Mouse (Mus musculus) heart, embryonic 16.5 days (tissue): ENCODE data around the gene Slc2a5. TPM values are rescaled to one million over a fixed set of nuclear protein-coding genes. Genes with fewer than 3 reads are reported as not detected.

Source experiments
- ATAC-seq: fragments of 200-750 bp; cut with Nextera tagmentation; replicated peaks from 2 replicates; pipeline ENCODE4 v1.8.0; 2017; ENCODE audit warnings: moderate number of reproducible peaks; ENCODE audit not compliant: insufficient read depth, low FRiP score; ENCODE audit errors: extremely low read depth
- H3K27ac ChIP-seq: fragments of 300-500 bp; sonication (generic); 2 replicates; pipeline ENCODE4 v1.5.1; 2014; ENCODE audit warnings: mild to moderate bottlenecking, low read length, control low read depth, moderate library complexity
- H3K27me3 ChIP-seq: fragments of 300-500 bp; sonication (generic); 2 replicates; pipeline ENCODE4 v1.6.1; 2014; ENCODE audit warnings: low read length, mixed read lengths; ENCODE audit not compliant: control insufficient read depth, insufficient read depth
- H3K36me3 ChIP-seq: fragments of 300-500 bp; sonication (generic); 2 replicates; pipeline ENCODE4 v1.6.1; 2014; ENCODE audit not compliant: control insufficient read depth, insufficient read depth
- H3K4me1 ChIP-seq: fragments of 300-500 bp; sonication (generic); 2 replicates; pipeline ENCODE4 v1.6.1; 2014; ENCODE audit warnings: low read length, mixed read lengths; ENCODE audit not compliant: control insufficient read depth, insufficient read depth
- H3K4me2 ChIP-seq: fragments of 300-500 bp; sonication (generic); 2 replicates; pipeline ENCODE4 v1.6.1; 2014; ENCODE audit warnings: low read depth, mild to moderate bottlenecking, control low read depth, low read length
- H3K4me3 ChIP-seq: fragments of 300-500 bp; sonication (generic); 2 replicates; pipeline ENCODE4 v1.5.1; 2014; ENCODE audit warnings: mild to moderate bottlenecking, control low read depth, low read length
- H3K9ac ChIP-seq: fragments of 300-500 bp; sonication (generic); 2 replicates; pipeline ENCODE4 v1.6.1; 2014; ENCODE audit warnings: low read length, control low read depth
- H3K9me3 ChIP-seq: fragments of 300-500 bp; sonication (generic); replicated peaks from 2 replicates; pipeline ENCODE4 v1.6.1; 2016; ENCODE audit warnings: low read length; ENCODE audit not compliant: control insufficient read depth
- WGBS: fragments of 180-500 bp; shearing (Covaris S2); extraction: QIAGEN DNeasy Blood & Tissue Kit; methylation state at CpG from one replicate; pipeline ENCODE4 v1.1.7; 2014; 5-methylcytosine and 5-hydroxymethylcytosine counted together
- polyA plus RNA-seq: library from polyadenylated mRNA; unstranded; fragments of >200 nt; fragmentation: Nextera tagmentation; extraction: Ambion mirVana; gene quantifications from 2 replicates; pipeline ENCODE4 v1.2.1, GENCODE M21; 2015

The Slc2a5 gene
- polyA plus RNA-seq, 1 experiment from 2014 or later = 0.77 TPM

DNA sequence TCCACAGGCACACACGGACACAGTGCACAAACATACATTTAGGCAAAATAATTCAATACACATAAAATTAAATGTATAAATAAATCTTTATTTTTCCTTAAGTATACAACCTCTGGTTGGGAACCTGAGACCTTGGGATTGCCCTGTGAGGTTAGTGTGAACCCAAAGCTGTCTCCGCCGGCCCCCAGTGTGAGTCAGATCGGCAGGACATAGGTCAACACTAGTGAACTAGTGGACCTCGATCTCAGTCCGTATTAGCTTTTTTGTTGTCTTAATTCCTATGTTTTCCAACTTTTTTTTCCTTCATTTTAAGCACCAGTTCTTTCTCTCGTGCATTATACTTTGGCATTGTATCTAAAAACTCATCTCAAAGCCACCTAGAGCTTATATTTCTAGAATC, 8.8 kb downstream of the Slc2a5 start:
- Histone ChIP-seq H3K27ac (no peak overlapping the region), H3K4me2 (no peak overlapping the region), H3K36me3 (no peaks in the 10 kb centered on the region), H3K4me1 (peaks cover 6% of the 10 kb centered on the region), H3K27me3 (no peaks in the 10 kb centered on the region), H3K9me3 (no peaks in the 10 kb centered on the region), H3K9ac (no peak overlapping the region), H3K4me3 (no peak overlapping the region)
- 88% methylated on average over 7 of the region's 7 CpGs for WGBS
- ATAC-seq = no peak

DNA sequence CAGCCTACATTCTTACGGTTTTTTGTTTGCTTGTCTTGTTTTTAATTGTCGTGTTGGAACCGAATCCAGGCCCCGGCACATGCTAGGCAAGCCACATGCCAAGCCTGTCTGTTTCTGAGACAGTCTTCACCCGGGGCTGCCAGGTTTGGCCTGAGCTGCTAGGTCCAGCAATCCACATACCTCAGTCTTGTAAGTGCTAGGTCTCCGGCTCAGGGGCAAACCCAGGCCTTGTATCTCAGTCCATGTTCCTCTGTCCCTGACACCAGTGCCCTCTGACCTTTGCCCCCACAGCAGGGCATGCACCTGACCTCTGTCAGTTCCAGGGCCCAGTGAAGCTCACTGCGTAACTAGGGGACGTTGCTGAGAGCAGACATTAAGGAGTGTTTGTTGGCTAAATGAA, 9.5 kb downstream of the Slc2a5 start:
- ATAC-seq = no peak
- 77% methylated on average over 8 of the region's 8 CpGs for WGBS
- H3K4me2 ChIP-seq = no peak overlapping the region
- H3K4me3 ChIP-seq = no peak overlapping the region
- no peaks in the 10 kb centered on the region for H3K36me3 ChIP-seq
- no peak overlapping the region for H3K27ac ChIP-seq
- H3K9me3 ChIP-seq = no peaks in the 10 kb centered on the region
- no peaks in the 10 kb centered on the region for H3K27me3 ChIP-seq
- peaks cover 8% of the 10 kb centered on the region for H3K4me1 ChIP-seq
- H3K9ac ChIP-seq = no peak overlapping the region

DNA sequence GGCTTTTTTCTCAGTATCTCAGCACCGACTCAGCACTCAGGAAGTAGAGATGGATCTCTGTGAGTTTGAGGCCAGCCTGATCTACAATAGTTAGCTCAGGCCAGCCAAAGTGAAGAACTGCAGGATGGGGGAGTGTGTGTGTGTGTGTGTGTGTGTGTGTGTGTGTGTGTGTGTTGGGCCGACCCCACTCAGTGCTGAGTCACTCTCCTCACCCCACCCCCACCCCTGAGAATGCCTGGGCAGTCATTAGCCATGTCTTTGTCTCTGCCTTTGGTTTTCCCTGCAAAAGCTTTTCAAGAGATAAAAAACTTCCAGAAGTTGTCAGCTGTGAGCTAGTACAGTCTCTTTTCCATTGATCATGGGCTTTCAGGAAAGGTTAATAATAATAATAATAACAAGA, 11.6 kb downstream of the Slc2a5 start:
- no peak for ATAC-seq
- no peak overlapping the region for H3K4me2 ChIP-seq
- no peaks in the 10 kb centered on the region for H3K9me3 ChIP-seq
- H3K9ac ChIP-seq = no peak overlapping the region
- H3K4me3 ChIP-seq = no peak overlapping the region
- H3K36me3 ChIP-seq = no peaks in the 10 kb centered on the region
- no peaks in the 10 kb centered on the region for H3K27me3 ChIP-seq
- no peak overlapping the region for H3K27ac ChIP-seq
- H3K4me1 ChIP-seq = peaks cover 8% of the 10 kb centered on the region
- WGBS = 14% methylated on average over 2 of the region's 2 CpGs

DNA sequence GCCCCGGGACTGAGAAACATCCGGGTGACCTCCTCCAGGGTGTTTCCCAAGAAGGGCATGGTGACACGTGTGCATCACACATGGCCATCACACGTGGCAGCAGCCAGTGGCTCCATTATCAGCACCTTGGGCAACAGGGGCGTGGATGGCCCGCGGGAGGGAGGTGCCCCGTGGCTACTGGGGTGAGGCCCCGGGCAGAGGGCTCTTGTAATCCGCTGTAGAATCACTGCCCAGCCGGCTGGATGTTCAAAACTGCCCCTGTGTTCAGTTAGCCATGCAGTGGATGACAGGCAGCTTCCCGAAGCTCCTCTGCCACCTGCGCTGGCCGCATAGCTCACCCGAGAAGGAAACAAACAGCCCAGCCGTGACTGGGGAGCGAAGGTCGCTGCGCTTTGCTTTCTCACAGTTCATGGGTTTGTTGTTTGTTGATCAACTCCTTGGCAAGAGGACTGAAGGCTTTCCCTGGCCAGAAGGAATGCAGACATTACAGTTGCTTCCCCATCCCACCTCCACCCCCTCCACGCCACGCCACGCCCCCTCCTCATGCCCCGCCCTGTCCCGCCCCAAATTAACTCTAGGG, 13.7 kb downstream of the Slc2a5 start:
- no peak for ATAC-seq
- 16% methylated on average over 24 of the region's 24 CpGs for WGBS
- no peaks in the 10 kb centered on the region for H3K27me3 ChIP-seq
- H3K4me2 ChIP-seq = peak overlapping the region; percentile 64
- H3K9ac ChIP-seq = peak overlapping the region; percentile 50
- no peaks in the 10 kb centered on the region for H3K36me3 ChIP-seq
- peaks cover 8% of the 10 kb centered on the region for H3K4me1 ChIP-seq
- H3K4me3 ChIP-seq = peak overlapping the region; percentile 41
- no peaks in the 10 kb centered on the region for H3K9me3 ChIP-seq
- H3K27ac ChIP-seq = no peak overlapping the region

DNA sequence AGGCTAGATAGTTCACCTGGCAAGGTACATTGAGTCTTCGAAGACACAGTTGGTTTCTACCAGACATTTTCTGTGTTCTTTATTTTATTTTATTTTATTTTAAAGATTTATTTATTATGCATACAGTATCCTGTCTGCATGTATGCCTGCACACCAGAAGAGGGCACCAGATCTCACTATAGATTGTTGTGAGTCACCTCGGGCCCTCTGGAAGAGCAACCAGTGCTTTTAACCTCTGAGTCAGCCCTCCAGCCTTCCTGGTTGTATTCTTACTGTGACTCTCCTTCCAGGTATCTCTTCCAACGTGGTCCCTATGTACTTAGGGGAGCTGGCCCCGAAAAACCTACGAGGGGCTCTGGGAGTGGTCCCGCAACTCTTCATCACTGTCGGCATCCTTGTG, 16.2 kb downstream of the Slc2a5 start:
- WGBS = 77% methylated on average over 7 of the region's 7 CpGs
- H3K9ac ChIP-seq = no peak overlapping the region
- ATAC-seq = no peak

DNA sequence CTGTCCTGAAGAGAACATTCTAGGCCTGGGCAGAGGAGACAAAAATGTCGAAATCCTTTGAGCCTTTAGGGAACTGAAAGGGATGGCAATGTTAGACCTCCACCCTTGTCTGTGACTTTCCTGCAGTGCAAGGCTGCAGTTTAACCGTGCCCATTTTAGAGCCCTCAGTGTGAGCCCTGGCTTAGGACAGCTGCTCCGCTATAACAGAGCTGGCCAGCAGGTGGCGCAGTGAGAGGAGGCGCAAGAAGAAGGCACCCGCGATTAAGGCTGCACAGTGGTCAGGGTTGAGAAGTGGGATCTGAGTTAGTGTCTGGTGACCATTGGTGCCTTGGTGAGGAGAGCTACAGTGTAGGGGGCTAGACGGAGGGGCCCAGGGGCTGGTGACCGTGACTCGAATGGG, 17.6 kb downstream of the Slc2a5 start:
- WGBS = 7% methylated on average over 10 of the region's 10 CpGs
- Histone ChIP-seq H3K4me1 (peaks cover 11% of the 10 kb centered on the region), H3K36me3 (no peaks in the 10 kb centered on the region), H3K27ac (no peak overlapping the region), H3K4me2 (no peak overlapping the region), H3K4me3 (no peak overlapping the region), H3K27me3 (no peaks in the 10 kb centered on the region), H3K9ac (no peak overlapping the region), H3K9me3 (no peaks in the 10 kb centered on the region)
- no peak for ATAC-seq

More for the DNA sequence above, 16.2 kb downstream of the Slc2a5 start:
- Histone ChIP-seq H3K4me1 (peaks cover 12% of the 10 kb centered on the region), H3K27ac (no peak overlapping the region), H3K9me3 (no peaks in the 10 kb centered on the region), H3K4me2 (no peak overlapping the region), H3K27me3 (no peaks in the 10 kb centered on the region), H3K4me3 (no peak overlapping the region), H3K36me3 (no peaks in the 10 kb centered on the region)

DNA sequence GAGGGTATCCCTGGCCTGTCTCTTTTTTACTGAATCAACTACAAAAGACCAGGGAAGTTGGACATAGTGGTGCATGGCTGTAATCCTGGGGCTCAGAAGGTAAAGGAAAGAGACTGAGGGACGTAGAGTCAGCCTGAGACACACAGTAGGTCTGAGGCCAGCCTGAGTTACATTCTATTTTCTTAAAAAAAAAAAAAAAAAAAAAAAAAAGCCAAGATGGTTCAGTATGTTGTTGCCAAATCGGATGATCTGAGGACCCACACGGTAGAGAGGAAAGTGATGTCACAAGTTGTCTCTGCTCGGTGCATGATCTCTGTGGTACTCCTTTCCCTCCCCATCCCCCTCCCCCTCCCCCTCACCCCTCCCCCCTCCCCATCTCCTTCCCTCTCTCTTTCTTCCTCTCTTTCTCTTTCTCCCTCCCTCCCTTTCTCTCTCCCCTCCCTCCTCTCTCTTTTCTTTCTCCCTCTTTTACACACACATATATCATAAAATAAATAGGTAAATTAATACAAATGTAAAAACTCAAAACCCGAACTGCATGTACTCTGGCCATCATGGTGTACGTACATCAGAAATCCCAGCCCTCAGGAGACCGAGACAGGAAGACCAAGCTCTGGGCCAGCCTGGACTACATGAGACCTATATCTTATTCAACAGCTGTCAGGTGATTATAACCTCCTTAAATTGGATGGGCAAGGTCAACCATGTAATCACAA, 18.4 kb downstream of the Slc2a5 start:
- H3K4me3 ChIP-seq = no peak overlapping the region
- 86% methylated on average over 7 of the region's 7 CpGs for WGBS
- no peak overlapping the region; the same call in 1 of the 2 replicates for H3K4me2 ChIP-seq
- no peak for ATAC-seq
- H3K36me3 ChIP-seq = no peaks in the 10 kb centered on the region
- H3K27ac ChIP-seq = no peak overlapping the region
- peaks cover 10% of the 10 kb centered on the region for H3K4me1 ChIP-seq
- no peak overlapping the region for H3K9ac ChIP-seq
- H3K27me3 ChIP-seq = no peaks in the 10 kb centered on the region
- H3K9me3 ChIP-seq = no peaks in the 10 kb centered on the region

DNA sequence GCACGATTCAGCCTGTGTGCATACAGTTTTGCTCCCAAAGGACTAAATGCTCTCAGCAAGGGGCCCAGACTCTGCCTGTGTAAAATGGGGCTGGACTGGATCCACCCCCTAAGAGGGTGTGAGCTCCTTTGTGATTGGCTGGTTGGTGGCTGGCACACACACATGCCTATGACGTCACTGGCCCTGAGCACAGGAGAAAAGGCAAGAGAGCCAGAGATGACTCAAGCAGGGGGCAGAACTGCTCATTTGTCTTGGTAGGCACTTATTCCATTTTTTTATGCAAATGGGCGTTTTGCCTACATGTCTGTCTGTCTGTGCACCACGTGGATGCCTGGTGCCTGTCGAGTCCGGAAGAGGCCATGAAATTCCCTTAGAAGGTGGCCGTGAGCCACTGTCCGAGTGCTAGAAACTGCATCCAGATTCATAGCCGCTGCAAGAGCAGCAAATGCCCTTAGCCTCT, 19.0 kb downstream of the Slc2a5 start:
- H3K4me3 ChIP-seq = peak overlapping the region; percentile 26
- H3K9ac ChIP-seq = no peak overlapping the region
- H3K4me1 ChIP-seq = peaks cover 5% of the 10 kb centered on the region
- no peak overlapping the region for H3K27ac ChIP-seq
- H3K27me3 ChIP-seq = no peaks in the 10 kb centered on the region
- H3K4me2 ChIP-seq = peak overlapping the region; percentile 52
- H3K9me3 ChIP-seq = no peaks in the 10 kb centered on the region
- H3K36me3 ChIP-seq = no peaks in the 10 kb centered on the region
- ATAC-seq = peak; percentile 57
- WGBS = 21% methylated on average over 9 of the region's 9 CpGs

DNA sequence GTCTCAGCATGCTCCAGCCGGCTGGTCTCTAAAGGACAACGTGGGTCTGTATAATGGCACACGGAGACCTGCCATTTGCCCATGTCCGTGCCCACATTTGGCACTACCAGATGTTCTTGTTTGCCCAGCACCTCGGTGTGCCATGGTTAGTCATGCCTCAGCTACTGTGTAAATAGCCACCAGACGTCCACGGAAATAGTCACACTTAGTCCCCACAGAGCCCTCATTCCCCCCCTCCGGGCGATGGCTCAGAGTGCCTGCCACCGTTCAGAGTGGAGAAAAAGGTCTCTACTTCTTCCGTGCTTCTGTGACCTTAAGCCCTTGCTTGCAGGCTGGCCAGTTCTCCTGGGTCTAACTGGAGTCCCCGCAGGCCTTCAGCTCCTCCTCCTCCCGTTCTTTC, 20.0 kb downstream of the Slc2a5 start:
- WGBS = 64% methylated on average over 13 of the region's 13 CpGs
- Histone ChIP-seq H3K27ac (no peak overlapping the region), H3K9ac (no peak overlapping the region), H3K4me2 (no peak overlapping the region), H3K27me3 (no peaks in the 10 kb centered on the region), H3K4me1 (peaks cover 4% of the 10 kb centered on the region; the same call in 1 of the 2 replicates), H3K36me3 (no peaks in the 10 kb centered on the region), H3K9me3 (0 out of 2 replicates have a peak, but pooled peaks cover 2% of the 10 kb centered on the region), H3K4me3 (no peak overlapping the region)
- no peak for ATAC-seq
